8 mouse cellular contexts compared by ENCODE assay signal in genomic region chr1:135631515-135631914, GRCm38 (mm10). TPM values are rescaled to one million over a fixed set of nuclear protein-coding genes. Genes with fewer than 3 reads are reported as not detected.
DNase-seq lines count a peak whose midpoint lies in the region; ATAC-seq and TF ChIP-seq lines count a peak whose summit lies in the region.
"Had no signal": no experiment of that assay in that cellular context is flagged by ENCODE, and none has a peak within 500 bp of the region (broad histone marks: within the 10 kb centered on the region; RNA-seq: fewer than 3 reads in every experiment).

No protein-coding gene starts in this region.

- 0 out of 2 replicates have a peak overlapping the region, but pooled peaks have one; percentile 15 for H3K4me2 ChIP-seq in heart, postnatal 0 days (ENCODE audit: low read depth, low read length)
- no peak overlapping the region for H3K4me2 ChIP-seq in limb, embryonic 14.5 days (replicated peaks; ENCODE audit: low read depth, low read length, severe bottlenecking)
- H3K4me2 ChIP-seq in myocyte (ENCODE audit: low read depth): peak overlapping the region; percentile 14
- H3K4me2 ChIP-seq: embryonic facial prominence, embryonic 13.5 days had no signal

- no peak overlapping the region for H3K4me3 ChIP-seq in heart, postnatal 0 days (ENCODE audit: low read depth, low read length)
- H3K4me3 ChIP-seq in limb, embryonic 14.5 days (replicated peaks; ENCODE audit: low read length): no peak overlapping the region
- no peak overlapping the region for H3K4me3 ChIP-seq in myocyte
- H3K4me3 ChIP-seq: embryonic facial prominence, embryonic 13.5 days had no signal

- peak; percentile 90 for TF ChIP-seq EP300 in heart, postnatal 0 days (IDR thresholded peaks at IDR 0.05; ENCODE audit: low read depth)

- H3K79me2 ChIP-seq in myocyte (ENCODE audit: control insufficient read depth, insufficient read depth): peaks cover 69% of the 10 kb centered on the region

- H3K36me3 ChIP-seq in heart, postnatal 0 days (replicated peaks; ENCODE audit: control insufficient read depth, insufficient read depth, low read length): no peaks in the 10 kb centered on the region
- H3K36me3 ChIP-seq in limb, embryonic 14.5 days (ENCODE audit: control insufficient read depth, insufficient read depth, low read length): no peaks in the 10 kb centered on the region
- H3K36me3 ChIP-seq in myocyte (ENCODE audit: control insufficient read depth, insufficient read depth): no peaks in the 10 kb centered on the region
- H3K36me3 ChIP-seq: embryonic facial prominence, embryonic 13.5 days had no signal

- no peaks in the 10 kb centered on the region for H3K9me3 ChIP-seq in heart, postnatal 0 days (replicated peaks; ENCODE audit: control insufficient read depth, low read length)
- H3K9me3 ChIP-seq in limb, embryonic 14.5 days (ENCODE audit: control insufficient read depth, low read length): no peaks in the 10 kb centered on the region
- H3K9me3 ChIP-seq: embryonic facial prominence, embryonic 13.5 days had no signal

- H3K27me3 ChIP-seq in heart, postnatal 0 days (ENCODE audit: control insufficient read depth, insufficient read depth, low read length): no peaks in the 10 kb centered on the region
- no peaks in the 10 kb centered on the region for H3K27me3 ChIP-seq in limb, embryonic 14.5 days (ENCODE audit: control insufficient read depth, insufficient read depth, low read length)
- H3K27me3 ChIP-seq in myocyte (ENCODE audit: control insufficient read depth, insufficient read depth, insufficient read length): no peaks in the 10 kb centered on the region
- H3K27me3 ChIP-seq: embryonic facial prominence, embryonic 13.5 days had no signal

- ATAC-seq in CD4-positive, CD25-positive, alpha-beta regulatory T cell, adult 4 months: peak; percentile 91
- ATAC-seq in heart, postnatal 0 days (ENCODE audit: insufficient read depth, low read depth): peak; percentile 87
- ATAC-seq in limb, embryonic 14.5 days (ENCODE audit: low FRiP score, low read depth): no peak

- TF ChIP-seq CTCF in heart, postnatal 0 days (IDR thresholded peaks at IDR 0.05; ENCODE audit: low read depth): no peak

- peaks cover 27% of the 10 kb centered on the region for H3K4me1 ChIP-seq in heart, postnatal 0 days (ENCODE audit: control insufficient read depth, insufficient read depth)
- peaks cover 14% of the 10 kb centered on the region for H3K4me1 ChIP-seq in limb, embryonic 14.5 days (ENCODE audit: control insufficient read depth, insufficient read depth, low read length)

- H3K27ac ChIP-seq in heart, postnatal 0 days (ENCODE audit: low read depth): peak overlapping the region; percentile 62
- no peak overlapping the region for H3K27ac ChIP-seq in limb, embryonic 14.5 days (replicated peaks; ENCODE audit: low read depth, low read length)
- H3K27ac ChIP-seq: embryonic facial prominence, embryonic 13.5 days had no signal

- no peak for TF ChIP-seq POLR2A in limb, embryonic 14.5 days (IDR thresholded peaks at IDR 0.05; ENCODE audit: borderline replicate concordance, extremely low read depth, insufficient read depth, insufficient read length)
- TF ChIP-seq POLR2A in myocyte (IDR thresholded peaks at IDR 0.05; ENCODE audit: insufficient read length, low read depth): no peak

- no peak overlapping the region for H3ac ChIP-seq in myocyte (ENCODE audit: control insufficient read depth, insufficient read length)

- peak; percentile 46 for DNase-seq in 3T3-L1 (ENCODE audit: low read depth, low spot score)
- peak; percentile 18 for DNase-seq in c-Kit-positive CD71-negative TER-119-negative erythroid progenitor cells, embryonic 14.5 days (ENCODE audit: low read depth)
- peak; percentile 93 for DNase-seq in heart, postnatal 0 days (ENCODE audit: low spot score)
- DNase-seq in limb, embryonic 14.5 days (ENCODE audit: low spot score): peak; percentile 67
- DNase-seq in thymus, postnatal 0 days (ENCODE audit: low spot score): peak; percentile 31

- WGBS in heart, postnatal 0 days: 21% methylated on average over 8 of the region's 8 CpGs
- WGBS in limb, embryonic 14.5 days: 53% methylated on average over 8 of the region's 8 CpGs

- no peak overlapping the region for H3K9ac ChIP-seq in heart, postnatal 0 days (replicated peaks; ENCODE audit: low read depth, low read length)
- no peak overlapping the region for H3K9ac ChIP-seq in limb, embryonic 14.5 days (ENCODE audit: low read depth, low read length, severe bottlenecking)
- H3K9ac ChIP-seq: embryonic facial prominence, embryonic 13.5 days had no signal

TF ChIP-seq in myocyte, 11 proteins besides CTCF, POLR2A, EP300 and RAD21:
- no peak for TF ChIP-seq MYOG (IDR thresholded peaks at IDR 0.05; ENCODE audit: control insufficient read depth in 1 of 3, insufficient read depth in 1 of 3, insufficient read length in 2 of 3, low read depth in 2 of 3)
- TF ChIP-seq USF1 (IDR thresholded peaks at IDR 0.05; ENCODE audit: low read depth): peak; percentile 41
TF ChIP-seq in myocyte: peak in this region for 1.

RNA-seq across cellular contexts. Expression of gene Nav1, which starts 24.4 kb away (rescaled TPM):
- polyA plus RNA-seq in CD4-positive, CD25-positive, alpha-beta regulatory T cell, adult 4 months (2017; shearing (Covaris generic)): under 1 TPM; 0.29 to 0.98 TPM
- 14.1 and 29.9 TPM in 2 replicates for total RNA-seq in heart, postnatal 0 days (2014; rRNA removed; ENCODE audit: low replicate concordance)
- polyA plus RNA-seq in heart, postnatal 0 days (2015; fragmentation: Nextera tagmentation; extraction: Ambion mirVana): 9.2 and 10.3 TPM in 2 replicates
- polyA plus RNA-seq in limb, embryonic 14.5 days (2012; rRNA removed): 26.8 and 31.8 TPM in 2 replicates
- polyA plus RNA-seq in limb, embryonic 14.5 days (2014; fragmentation: Nextera tagmentation; extraction: Ambion mirVana): 14.4 and 17.3 TPM in 2 replicates
- polyA plus RNA-seq in myocyte (2012; fragmentation: generic; extraction: Trizol): 33.7 TPM
- polyA plus RNA-seq in thymus, postnatal 0 days (2015; fragmentation: Nextera tagmentation; extraction: Ambion mirVana): 3.3 and 3.5 TPM in 2 replicates

Comparison
In these comparisons a context has a peak if more than half of its experiments do, and no peak if none do; other contexts are left out.
1. DNase-seq: peak in every context shown above with its lines; median percentile 93 in heart, postnatal 0 days; 67 in limb, embryonic 14.5 days; 46 in 3T3-L1; 31 in thymus, postnatal 0 days; 18 in c-Kit-positive CD71-negative TER-119-negative erythroid progenitor cells, embryonic 14.5 days.